Mouse (Mus musculus) lung, adult 18-20 months (tissue): ENCODE measurements around the gene Zfp13.
"Not testable (repeated sequence)": the region's sequence is repeated elsewhere in the genome, so short reads cannot be mapped to it uniquely, and the experiment has no call there.

Experiments
- DNase-seq, 2 experiments: peaks; one replicate each; pipeline ENCODE4 v3.0.0; 2022; ENCODE audit warnings: mixed read lengths in 2 of 2

Gene Zfp13

GRCm38 (mm10) chr17:23550188-23550791 lies 49.0 kb downstream of the Zfp13 start:
- peak; percentile 92 to 93 for DNase-seq

DNA sequence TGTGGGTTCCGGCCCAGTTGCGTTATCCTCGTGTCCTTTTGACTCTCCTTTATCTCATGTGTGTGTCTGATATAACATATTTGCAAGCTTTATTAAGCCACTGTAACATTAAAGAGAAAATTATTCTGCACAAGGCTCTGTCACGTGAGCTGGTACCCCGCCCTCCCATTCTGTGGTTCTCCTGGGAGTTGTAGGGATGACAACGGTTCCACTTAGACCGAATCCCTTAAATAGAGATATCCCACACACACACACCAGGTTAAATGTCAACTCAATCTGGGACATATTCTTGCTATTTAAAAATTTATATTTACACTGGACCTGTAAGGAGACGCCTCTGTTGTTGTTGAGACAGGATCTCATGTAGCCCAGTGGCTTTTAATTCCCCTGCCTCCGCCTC lies 49.8 kb downstream of the Zfp13 start:
- DNase-seq, result no peak

DNA sequence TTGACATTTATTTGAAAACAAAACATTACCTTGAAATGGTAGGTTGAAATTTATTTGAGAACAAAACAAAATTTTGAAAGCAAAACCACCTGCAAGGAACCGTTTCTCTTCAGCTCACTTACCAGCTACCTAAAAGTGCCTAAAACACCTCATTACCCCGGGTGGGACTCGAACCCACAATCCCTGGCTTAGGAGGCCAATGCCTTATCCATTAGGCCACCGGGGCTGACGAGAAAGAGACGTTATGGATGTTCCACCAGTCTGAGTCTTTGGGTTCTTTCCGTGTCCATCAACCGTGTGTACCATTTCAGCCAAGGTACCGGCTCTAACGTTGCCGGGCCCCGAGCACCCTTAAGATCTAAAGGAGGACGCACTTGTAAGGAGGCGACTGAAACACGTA lies 50.7 kb downstream of the Zfp13 start:
- peak; percentile 82 to 83 for DNase-seq

DNA sequence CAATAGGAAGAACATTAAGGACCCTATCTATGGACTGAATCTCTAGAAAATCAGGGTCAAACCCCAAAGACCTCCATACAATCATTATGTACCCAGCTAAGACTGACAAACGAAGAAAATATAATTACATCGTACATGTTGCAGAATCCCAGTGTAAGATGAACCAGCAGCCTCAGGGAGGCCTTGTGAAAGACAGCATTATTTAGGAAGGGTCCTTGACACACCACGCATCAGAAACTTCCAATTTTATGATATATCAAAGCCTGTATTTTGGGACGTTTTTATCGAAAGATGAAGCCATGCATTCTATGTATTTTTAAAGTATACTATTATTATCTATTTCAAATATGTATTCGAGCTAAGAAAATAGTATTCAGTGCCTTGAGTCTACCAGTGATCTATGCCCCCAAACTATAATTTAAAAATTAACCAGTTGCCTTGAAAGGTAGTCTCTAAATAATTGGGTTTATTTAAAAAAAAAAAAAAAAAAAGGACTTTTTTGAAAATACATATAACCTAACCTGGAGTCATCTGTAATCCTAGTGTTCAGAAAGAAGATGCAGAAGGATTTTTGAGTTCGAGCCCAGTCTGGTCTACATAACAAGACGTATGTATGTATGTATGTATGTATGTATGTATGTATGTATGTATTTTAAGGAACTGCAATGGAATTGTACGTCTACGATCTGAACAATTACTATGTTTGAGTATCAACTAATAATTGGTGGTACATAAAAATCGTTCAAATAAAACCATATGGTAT lies 51.4 kb downstream of the Zfp13 start:
- no peak for DNase-seq

GRCm38 (mm10) chr17:23546702-23547505 lies 52.4 kb downstream of the Zfp13 start:
- DNase-seq, result peak; percentile 85 to 87

GRCm38 (mm10) chr17:23546333-23546701 lies 53.0 kb downstream of the Zfp13 start:
- DNase-seq, result peak; percentile 80 to 82

- DNase-seq, result no peak
Measured at GRCm38 (mm10) chr17:23545841-23546240, 53.4 kb downstream of the Zfp13 start.

DNA sequence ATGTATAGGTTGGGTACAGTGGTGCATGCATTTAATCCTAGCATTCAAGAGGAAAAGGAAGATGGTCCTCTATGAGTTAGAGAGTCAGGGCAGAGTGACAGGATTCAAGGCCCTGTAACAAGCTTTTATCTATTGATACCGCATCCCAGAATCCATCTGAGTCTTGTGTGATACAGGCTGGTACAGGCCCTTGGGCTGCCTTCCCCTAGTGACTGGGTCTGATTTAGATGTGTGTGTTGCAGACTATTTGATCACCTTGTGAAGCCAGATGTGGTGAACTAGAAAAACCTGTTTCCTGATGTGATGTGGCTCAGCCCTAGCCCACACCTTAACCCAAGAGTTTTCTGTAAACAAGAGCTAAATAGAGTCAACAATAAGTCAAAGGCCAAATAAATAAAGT lies 54.5 kb downstream of the Zfp13 start:
- no peak for DNase-seq

GRCm38 (mm10) chr17:23543983-23544382 lies 55.3 kb downstream of the Zfp13 start:
- DNase-seq, result no peak

- DNase-seq, result peak; percentile 58 to 70
Measured at GRCm38 (mm10) chr17:23543325-23543724, 56.0 kb downstream of the Zfp13 start.

DNA sequence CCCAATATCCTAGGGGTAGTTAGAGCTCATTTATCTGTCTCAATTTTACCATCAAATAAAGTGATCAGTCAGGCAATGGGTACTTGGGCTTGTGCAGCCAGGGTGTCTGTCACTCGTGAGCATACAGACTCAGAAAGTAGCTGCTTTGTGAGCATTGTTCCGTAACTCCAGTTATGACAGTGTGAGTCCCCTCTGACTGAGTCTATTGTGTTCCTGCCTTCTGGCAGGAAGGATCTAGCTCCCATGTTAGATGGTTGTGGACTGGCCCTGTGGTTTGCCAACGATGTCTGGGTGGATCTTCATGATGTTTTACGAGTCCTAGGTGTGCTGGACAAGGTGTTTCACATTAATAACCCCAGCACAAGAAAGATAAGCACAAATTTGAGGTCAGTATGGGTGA lies 56.5 kb downstream of the Zfp13 start:
- no peak for DNase-seq

GRCm38 (mm10) chr17:23542004-23542720 lies 57.1 kb downstream of the Zfp13 start:
- DNase-seq, result no peak

GRCm38 (mm10) chr17:23540605-23541475 lies 58.4 kb downstream of the Zfp13 start:
- DNase-seq, result no peak

- DNase-seq, result no peak
Measured at GRCm38 (mm10) chr17:23540106-23540505, 59.2 kb downstream of the Zfp13 start.

- DNase-seq, result no peak
Measured at GRCm38 (mm10) chr17:23539608-23540007, 59.7 kb downstream of the Zfp13 start.

- no peak for DNase-seq
Measured at GRCm38 (mm10) chr17:23538299-23539015, 60.8 kb downstream of the Zfp13 start.

DNA sequence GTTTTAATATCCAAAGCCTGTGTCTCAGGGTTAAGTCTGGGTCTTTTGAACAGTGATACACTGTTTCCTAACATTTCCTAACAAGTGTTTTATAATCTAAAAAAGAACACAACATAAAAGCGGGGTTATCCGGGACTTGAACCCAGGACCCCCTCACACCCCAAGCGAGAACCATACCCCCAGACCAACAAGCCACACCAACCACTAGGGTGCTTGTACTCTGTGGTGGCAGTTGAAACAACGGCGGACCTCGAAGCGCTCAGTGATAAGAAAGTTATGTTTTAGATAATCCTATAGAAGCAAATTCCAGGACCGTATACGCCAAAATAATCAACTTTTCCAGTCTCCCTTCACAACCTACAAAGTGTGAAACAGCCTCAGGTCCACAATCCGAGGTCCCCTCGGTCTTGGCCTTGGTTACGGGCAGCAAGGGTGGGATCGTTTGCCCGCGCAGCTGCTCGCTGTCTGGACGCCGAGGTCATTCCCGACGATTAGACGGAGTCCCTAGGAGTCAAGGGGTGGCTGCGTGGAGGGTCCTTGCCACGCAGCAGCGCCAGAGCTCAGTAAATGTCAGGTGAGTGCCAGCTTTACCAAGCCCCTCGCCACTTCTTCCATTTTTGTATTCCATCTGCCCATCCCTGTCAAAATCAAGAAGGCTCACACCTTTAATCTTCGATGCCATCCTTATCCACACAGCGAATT lies 61.6 kb downstream of the Zfp13 start:
- no peak for DNase-seq

- not testable (repeated sequence) for DNase-seq
Measured at GRCm38 (mm10) chr17:23535046-23535788, 64.1 kb downstream of the Zfp13 start.

DNA sequence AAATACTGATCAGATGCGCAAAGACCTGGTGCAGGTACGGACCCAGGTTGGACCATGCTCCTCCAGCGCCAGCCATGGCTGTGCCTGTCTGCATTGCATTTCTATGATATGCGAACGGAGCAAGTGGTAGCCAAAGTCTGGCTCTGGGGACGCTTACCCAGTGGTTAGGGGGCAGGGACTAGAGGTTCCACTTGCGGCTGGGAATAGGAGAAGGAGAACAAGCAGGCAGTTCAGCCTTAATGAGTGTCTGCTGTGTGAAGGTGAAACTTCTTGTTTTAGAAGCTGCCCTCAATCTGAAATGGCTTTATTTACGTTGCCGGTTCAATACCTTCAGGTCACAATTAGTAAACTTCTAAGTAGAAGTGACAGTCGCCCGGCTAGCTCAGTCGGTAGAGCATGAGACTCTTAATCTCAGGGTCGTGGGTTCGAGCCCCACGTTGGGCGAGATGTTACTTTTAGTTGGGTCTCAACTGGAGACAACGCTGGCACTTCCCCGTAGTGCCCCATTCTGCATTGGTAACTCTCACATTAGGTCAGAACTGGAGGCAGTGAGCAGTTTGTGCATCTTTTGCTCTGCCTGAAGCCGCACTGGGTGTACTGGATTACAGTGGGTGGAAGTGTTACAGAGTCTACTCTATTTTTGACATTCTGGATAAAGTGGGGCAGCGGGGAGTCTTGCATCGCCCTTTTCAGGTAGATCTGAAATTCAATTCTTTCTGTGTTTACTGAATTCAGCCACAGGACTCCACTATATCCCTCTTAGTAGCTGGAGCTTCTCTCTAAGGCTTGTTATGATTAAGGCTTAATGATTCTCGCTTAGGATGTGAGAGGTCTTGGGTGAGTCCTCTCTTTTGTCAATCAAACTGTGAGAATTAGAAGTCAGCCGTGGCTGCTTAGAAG lies 65.4 kb downstream of the Zfp13 start:
- DNase-seq, result not testable (repeated sequence)
